Mouse (Mus musculus): Measurements from ENCODE around the gene Btbd19.

- TF ChIP-seq EP300 (IDR thresholded peaks at IDR 0.05): peak; percentile 80
- no peak for TF ChIP-seq CTCF (IDR thresholded peaks at IDR 0.05)
Observed at GRCm38 (mm10) chr4:117125910-117126674, 567 bp upstream of the Btbd19 start.

All from lung, postnatal 0 days (tissue).